Mouse (Mus musculus): Measurements from ENCODE around the gene Atf3.

- TF ChIP-seq CTCF (IDR thresholded peaks at IDR 0.05; ENCODE audit: low read depth, low read length): no peak
- TF ChIP-seq POLR2A (IDR thresholded peaks at IDR 0.05; ENCODE audit: extremely low read depth, insufficient read depth, low read length): no peak
Measured at GRCm38 (mm10) chr1:191138436-191138835, 79.4 kb downstream of the Atf3 start.
